Mouse (Mus musculus): ENCODE measurements around the gene Pygb.
A peak's percentile ranks its signal among the peaks of the same experiment; 100 is the strongest.

Pygb gene

DNA sequence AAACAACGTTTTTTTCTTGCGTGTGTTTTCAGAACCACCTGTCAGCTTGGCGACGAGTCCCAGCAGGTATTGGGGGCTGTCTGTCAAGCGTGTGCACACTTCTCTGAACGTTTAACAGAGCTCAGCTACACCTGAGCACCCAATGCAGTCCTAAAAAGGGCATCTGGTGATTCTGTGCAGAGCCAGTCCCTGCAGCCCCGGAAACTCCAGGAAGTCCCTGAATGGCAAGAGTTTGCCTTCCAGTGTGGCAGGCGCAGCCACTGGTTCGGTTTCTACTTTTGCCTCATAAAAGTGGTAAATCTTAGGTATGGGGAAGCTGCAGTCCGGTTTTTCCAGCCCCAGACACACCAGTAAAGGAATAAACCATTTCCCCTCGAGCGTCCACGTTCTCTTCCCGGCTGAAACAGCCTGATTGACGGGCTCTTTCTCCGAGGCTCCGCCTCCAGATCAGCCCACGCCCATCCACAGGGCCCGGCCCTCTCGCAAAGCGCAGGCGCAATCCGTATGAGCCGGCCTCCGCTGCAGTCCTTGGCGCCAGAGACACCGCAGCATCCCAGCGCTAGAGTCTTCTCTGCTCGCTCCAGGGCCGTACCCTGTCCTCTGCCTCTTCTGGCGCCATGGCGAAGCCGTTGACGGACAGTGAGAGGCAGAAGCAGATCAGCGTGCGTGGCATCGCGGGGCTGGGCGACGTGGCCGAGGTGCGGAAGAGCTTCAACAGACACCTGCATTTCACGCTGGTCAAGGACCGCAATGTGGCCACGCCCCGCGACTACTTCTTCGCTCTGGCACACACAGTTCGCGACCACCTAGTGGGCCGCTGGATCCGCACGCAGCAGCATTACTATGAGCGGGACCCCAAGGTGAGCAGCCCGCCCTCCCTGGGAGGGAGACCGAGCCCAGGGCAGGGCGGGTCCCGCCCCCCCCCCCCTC is at the start of gene Pygb:
Pygb (plus strand) TSS at position 485 of the 930 bp plus-strand sequence.
- peak; percentile 82 to 88 for DNase-seq (ENCODE audit: low spot score in 2 of 2)

- no peak for DNase-seq (ENCODE audit: low spot score in 2 of 2)
These were observed 48.7 kb upstream of the Pygb start for GRCm38 (mm10) chr2:150737881-150738280.

DNA sequence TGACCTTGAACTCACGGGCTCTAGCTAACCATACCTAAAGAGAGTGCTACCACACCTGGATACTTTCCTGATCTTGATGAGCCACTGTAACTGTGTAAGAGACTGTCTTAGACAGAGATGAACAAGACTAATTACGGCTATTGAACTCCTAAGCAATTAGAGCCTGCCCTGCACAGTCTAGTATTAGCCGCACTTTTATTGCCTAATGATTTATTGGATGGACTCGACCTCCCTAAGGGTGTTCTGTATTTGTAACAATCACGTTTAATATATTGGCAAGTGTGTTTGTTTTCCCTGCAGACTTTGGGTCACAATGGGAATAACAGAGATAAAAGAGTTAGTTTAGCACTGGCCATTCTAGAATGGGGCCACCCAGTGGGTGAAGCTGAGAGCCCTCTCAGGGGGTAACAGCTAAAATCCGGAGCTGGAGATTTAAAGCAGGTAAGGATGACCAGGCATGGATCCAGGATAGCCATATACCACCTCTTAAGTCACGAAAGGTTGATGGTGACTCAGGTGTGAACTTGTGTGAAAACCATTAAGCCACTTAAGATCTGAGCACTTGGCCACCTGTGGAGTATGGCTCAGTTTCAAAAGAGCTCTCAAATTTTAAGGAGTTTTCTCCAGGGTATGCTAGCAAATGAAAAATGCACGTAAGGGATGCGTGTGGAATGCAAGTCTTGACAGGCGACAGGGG is 46.2 kb upstream of the Pygb start:
- no peak for DNase-seq (ENCODE audit: low spot score in 2 of 2)

DNA sequence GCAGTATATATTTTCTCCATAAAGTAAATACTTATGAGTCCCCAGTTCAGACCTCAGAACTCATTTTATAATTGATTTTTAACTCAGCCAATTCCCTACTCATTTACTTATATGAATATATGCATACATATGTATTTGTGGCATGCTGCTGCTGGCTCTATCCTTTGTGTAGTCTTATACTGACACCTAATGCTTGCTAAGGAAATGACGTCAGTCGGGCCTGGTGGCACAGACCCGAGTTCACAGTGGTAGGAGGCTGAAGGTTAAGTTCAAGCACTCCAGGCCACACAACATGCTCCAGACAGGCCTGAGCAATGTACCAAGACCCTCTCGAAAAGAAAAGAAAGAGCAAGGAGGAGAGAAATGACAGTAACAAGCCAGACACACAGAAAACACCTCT is 45.1 kb upstream of the Pygb start:
- no peak for DNase-seq (ENCODE audit: low spot score in 2 of 2)

DNA sequence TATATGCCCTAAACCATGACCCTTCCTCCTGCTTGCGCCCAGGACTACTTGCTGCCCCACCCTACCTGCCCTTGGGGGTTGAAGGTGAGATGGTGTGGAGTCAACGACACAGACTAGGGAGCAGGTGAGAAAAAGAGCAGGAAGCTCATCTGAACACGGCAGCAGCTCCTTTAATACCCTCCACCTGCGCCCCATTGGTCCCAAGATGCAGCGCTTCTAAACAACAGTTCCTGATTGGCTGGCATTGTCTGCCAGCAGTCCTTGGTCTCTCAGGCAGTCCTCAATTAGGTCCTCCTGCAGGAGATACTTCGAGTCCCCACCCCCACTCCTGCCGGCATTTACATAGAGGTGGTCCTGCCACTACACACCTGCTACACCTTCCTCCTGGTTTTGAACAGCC is 41.5 kb upstream of the Pygb start:
- no peak for DNase-seq (ENCODE audit: low spot score in 2 of 2)

GRCm38 (mm10) chr2:150748854-150749253 is 37.7 kb upstream of the Pygb start, which contains the start of gene Entpd6:
Gene Entpd6, plus strand, starts transcription at chr2:150749042.
- peak; percentile 91 to 92 for DNase-seq (ENCODE audit: low spot score in 2 of 2)

DNA sequence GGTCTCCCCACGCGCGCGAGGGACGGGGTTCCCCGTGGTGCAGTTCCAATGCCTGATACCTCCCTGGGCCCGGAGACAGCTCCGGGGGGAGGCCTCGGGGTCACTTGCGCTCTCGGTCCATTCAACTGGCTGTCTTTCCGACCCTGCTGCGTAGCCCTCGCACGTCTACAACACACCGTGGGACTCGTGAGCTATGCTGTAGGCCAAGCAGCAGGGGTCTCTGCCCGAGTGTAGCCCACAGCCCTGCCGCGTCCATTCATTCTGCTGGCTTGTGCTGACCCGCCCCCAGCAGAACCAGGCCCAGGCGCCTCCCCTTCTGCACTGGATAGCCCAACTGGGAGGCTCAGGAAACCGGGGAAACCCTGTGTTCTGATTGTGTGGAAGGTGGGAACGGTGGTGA is 37.3 kb upstream of the Pygb start:
- no peak for DNase-seq (ENCODE audit: low spot score in 2 of 2)

DNA sequence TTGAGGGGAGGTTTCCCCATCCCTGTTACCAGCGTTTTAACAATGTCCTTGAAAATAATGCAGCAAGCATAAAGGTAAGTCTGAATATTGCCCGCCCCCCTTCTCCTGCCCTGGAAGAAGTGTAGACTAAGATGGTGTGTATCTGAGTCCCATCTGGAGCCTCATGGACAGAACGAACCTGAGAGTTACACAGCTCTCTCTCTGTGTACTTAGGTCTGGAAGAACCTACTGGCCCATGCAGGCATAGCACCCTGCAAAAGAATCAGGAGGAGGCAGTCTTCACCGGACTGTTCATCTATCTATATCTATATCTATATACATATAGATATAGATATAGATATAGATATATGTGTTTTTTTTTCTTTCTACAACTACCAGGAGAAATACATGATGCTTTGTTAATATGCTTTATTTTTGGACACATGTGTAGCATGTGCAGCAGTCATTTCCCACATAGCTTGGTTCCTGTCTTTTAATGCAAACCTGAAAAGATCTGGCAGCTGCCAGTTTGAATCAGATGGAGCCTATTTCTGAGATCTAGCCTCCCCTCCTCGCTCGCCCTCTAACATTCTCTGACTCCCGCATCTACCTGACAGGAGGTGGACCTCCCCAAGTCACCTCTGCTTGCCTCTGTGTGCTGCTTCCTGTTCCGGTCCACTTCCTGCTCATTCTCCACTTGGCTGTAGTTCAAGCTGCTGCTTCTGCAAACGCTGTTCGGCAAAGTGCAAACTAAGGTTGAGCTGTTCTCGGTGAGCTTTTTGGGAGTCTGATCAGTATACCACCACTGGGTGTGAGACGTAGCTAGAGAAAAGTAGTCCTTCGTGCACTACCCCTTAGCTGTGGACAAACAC is 36.2 kb upstream of the Pygb start:
- DNase-seq (ENCODE audit: low spot score in 2 of 2), result no peak

DNA sequence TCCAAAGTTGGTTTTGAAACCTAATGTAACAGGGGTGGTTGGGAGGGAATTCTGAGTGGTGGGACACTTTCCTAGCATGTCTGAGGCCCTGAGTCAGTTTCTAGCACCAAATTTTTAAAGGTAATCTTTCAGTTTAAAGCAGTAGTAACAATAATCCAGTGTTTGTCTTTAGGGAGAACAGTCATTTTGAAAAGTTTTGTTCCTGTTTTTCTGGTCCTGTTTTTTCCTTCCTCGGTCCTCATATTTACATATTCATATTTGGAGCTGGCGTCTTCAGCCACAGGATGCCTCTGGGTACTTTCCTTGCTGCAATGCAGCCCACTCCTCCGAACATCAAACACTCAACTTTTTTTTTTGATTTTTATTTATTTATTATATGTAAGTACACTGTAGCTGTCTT is 31.5 kb upstream of the Pygb start:
- DNase-seq (ENCODE audit: low spot score in 2 of 2), result no peak

DNA sequence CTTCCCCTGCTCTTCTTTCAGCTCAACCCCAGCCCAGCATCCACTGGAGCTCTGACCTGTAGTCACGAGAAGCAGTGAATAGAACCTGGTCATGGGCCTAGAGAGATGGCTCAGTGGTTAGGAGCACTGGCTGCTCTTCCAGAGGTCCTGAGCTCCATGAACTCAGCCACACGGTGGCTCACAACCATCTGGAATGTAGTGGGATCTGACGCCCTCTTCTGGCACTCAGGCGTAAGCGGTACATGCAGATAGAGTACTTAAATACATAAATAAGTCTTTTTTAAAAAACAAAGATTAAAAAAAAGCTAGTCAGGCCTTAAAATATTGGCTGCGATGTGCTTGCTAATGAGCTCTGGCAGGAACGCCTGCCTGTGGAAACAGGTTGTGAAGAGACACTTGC is 25.1 kb upstream of the Pygb start:
- no peak for DNase-seq (ENCODE audit: low spot score in 2 of 2)

DNA sequence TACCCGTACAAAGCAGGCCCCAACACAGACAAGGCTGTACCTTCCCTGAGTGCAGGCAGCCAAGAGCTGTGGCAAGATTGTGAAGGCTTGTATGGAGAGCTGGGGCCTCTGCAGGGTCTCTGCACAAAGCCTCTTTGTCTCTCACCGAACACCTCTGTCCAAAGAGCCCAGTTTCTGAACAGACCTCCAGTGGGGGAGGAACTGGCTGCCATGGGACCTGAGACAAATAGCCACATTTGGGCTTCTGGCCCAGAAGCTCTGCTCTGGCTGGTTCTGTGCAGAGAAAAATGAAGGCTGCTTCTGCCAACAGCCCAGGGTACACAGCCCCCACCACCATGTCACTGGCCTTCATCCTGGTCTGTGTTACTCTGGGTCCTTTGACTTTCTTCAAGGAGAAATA is 20.9 kb upstream of the Pygb start:
- DNase-seq (ENCODE audit: low spot score in 2 of 2), result no peak

DNA sequence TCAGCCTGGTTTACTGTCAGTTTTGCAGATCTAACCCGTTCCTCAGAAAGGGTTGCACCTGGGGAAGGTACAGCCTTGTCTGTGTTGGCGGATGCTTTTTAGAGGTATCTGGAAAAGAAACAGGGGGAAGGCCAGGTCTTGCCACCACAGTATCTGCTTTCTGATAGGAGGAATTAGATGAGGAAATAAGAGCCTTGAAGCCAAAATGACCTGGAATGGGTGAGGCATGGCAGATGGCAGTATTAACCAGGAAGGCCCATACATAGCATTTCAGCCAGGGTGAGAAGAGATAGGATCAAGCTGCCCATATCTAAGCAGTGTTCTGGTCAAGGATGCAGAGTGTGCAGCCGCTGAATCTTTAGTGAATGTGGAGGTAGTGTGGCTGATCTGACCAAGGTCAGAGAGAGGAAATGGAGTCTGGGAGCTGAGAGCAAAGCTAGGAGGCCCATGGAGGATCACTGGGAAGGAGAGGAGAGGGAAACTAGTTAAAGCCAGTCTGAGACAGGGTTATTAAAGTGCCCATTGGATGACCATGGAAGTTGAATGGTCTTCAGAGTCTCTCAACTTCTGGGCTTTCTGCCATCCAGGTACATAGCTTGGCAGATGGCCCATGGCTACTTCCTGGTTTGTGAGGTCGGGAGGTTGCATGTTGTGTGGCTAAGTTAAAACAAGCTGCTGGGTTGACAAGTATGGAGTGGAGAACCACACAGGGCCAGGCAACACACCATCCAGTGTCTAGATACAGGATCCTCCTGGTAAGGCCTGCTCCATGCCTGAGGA is 20.3 kb upstream of the Pygb start:
- DNase-seq (ENCODE audit: low spot score in 2 of 2), result no peak

DNA sequence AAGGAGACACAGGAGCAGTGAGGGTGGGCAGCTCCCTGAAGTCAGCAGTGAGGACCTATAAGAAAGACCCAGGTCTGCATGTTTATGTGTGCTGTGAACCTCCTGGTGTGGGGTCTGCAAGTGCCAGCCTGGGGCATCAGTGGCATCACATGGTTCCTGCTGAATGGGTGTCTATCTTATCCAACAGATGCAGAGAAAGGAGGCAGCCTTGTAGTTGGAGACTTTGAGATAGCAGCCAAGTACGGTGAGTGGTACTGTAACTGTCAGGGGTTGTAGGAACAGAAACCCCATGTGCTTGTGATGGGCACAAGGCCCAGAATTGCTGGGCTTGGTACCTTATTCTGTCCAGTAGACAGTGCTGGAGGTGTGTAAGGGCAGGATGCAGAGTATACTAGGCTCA is 17.9 kb upstream of the Pygb start:
- DNase-seq (ENCODE audit: low spot score in 2 of 2), result no peak

- DNase-seq (ENCODE audit: low spot score in 2 of 2), result peak; percentile 80 to 88
These were observed 15.8 kb upstream of the Pygb start for GRCm38 (mm10) chr2:150770747-150771146.

GRCm38 (mm10) chr2:150771169-150771568 is 15.4 kb upstream of the Pygb start:
- DNase-seq (ENCODE audit: low spot score in 2 of 2), result no peak

- DNase-seq (ENCODE audit: low spot score in 2 of 2), result no peak
These were observed 14.5 kb upstream of the Pygb start for GRCm38 (mm10) chr2:150771996-150772395.

GRCm38 (mm10) chr2:150772466-150773119 is 13.9 kb upstream of the Pygb start:
- DNase-seq (ENCODE audit: low spot score in 2 of 2), result no peak

- no peak for DNase-seq (ENCODE audit: low spot score in 2 of 2)
These were observed 3.7 kb upstream of the Pygb start for GRCm38 (mm10) chr2:150782801-150783200.

DNA sequence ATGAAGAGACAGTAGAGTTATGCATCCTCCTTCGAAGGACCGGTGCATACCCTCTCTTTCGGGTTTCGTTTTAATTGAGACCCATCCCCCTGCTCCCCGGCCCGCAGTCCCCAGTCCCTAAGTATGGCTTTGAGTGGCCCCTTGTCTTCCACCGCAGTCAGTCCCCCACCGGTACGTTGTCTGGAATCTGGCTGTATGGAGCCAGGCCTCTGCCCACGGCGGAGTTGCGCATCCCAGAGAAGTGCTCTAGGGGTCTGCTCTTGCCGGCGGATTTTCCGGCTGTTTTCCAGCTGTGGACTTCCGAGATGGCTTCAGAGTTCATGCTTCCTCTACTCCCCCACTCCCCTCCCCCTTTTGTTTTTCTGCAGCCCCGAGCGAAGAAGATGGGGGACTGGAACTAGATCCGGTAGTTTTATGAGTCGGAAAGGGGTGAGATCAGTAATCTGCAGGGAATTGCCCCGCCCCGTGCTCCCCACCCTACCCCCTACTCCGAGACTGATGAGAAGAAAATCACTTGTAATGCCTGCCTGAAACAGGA is 768 bp downstream of the Pygb start:
- DNase-seq (ENCODE audit: low spot score in 2 of 2), result no peak

DNA sequence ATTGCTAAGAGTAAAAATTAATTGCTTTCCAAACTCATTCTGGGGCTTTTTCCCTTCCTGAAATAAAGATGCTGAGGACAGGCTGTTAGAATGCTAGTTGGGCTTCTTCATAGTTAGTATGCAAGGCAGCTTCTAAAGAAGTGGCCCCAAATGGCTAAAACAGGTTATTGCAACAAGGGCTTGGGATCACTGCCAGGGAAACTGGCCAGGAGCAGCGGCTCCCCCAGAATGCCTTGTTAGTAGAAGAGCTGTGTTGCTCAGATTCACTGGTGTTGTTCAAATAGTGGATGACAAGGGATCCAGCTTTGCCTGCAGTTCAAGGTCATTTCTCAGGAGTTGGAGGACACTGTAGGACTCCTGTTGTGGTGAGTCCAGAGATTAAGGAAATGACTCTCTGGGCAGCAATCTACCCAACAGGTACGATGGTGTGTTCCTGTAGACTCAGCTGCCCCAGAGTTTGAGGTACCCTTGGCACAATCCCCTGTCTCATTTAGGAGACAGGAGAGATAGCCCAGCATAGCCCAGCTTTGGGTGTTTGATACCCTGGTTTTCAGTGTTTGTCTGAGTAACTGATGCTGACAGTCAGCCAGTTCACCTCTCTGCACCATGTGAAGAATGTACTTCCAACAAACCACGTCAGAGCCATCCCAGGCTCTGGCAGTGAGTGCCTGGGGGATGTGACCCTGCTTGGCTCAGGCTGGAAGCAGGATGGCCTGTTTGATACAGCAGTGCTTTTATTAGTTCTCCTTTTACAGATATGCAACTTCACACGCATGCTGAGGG is 2.4 kb downstream of the Pygb start:
- peak; percentile 84 for DNase-seq (ENCODE audit: low spot score in 2 of 2)
